Mouse (Mus musculus) limb, embryonic 11.5 days (tissue): ENCODE measurements at regions not wholly inside any gene's neighbourhood (a gene's known extent, or its start where the extent isn't known, plus 50 kb on each side); places are given as distances from the start of the nearest gene placed in this dataset.

Source experiments
- ATAC-seq: fragments of 200-750 bp; cut with Nextera tagmentation; 2 replicates; pipeline ENCODE4 v1.8.0; 2017; ENCODE audit warnings: low read depth; ENCODE audit not compliant: insufficient number of reproducible peaks, low FRiP score, low TSS enrichment
- DNase-seq: peaks from one replicate; pipeline ENCODE4 v3.0.0-alpha.2; 2015; ENCODE audit warnings: low spot score
- H3K27ac ChIP-seq: fragments of 300-500 bp; sonication (generic); replicated peaks from 2 replicates; pipeline ENCODE4 v1.5.1; 2014; ENCODE audit warnings: low read depth, mild to moderate bottlenecking, low read length
- H3K27me3 ChIP-seq: fragments of 300-500 bp; sonication (generic); 2 replicates; pipeline ENCODE4 v1.6.1; 2014; ENCODE audit warnings: mild to moderate bottlenecking, low read length, mixed read lengths; ENCODE audit not compliant: control insufficient read depth, insufficient read depth
- H3K36me3 ChIP-seq: fragments of 300-500 bp; sonication (generic); 2 replicates; pipeline ENCODE4 v1.6.1; 2014; ENCODE audit warnings: mild to moderate bottlenecking, low read length, moderate library complexity, mixed read lengths; ENCODE audit not compliant: control insufficient read depth, insufficient read depth
- H3K4me1 ChIP-seq: fragments of 300-500 bp; sonication (generic); 2 replicates; pipeline ENCODE4 v1.6.1; 2014; ENCODE audit warnings: low read length, mixed read lengths; ENCODE audit not compliant: control insufficient read depth, insufficient read depth
- H3K4me2 ChIP-seq: fragments of 300-500 bp; sonication (generic); 2 replicates; pipeline ENCODE4 v1.6.1; 2014; ENCODE audit warnings: low read depth, mild to moderate bottlenecking, moderate library complexity; ENCODE audit not compliant: severe bottlenecking
- H3K4me3 ChIP-seq: fragments of 300-500 bp; sonication (generic); 2 replicates; pipeline ENCODE4 v1.5.1; 2014; ENCODE audit warnings: low read depth, low read length
- H3K9ac ChIP-seq: fragments of 300-500 bp; sonication (generic); 2 replicates; pipeline ENCODE4 v1.6.1; 2014; ENCODE audit warnings: mild to moderate bottlenecking, low read length
- H3K9me3 ChIP-seq: fragments of 300-500 bp; sonication (generic); 2 replicates; pipeline ENCODE4 v1.6.1; 2016; ENCODE audit warnings: low read length; ENCODE audit not compliant: control insufficient read depth
- WGBS: fragments of 180-500 bp; shearing (Covaris S2); extraction: QIAGEN DNeasy Blood & Tissue Kit; methylation state at CpG from one replicate; pipeline ENCODE4 v1.1.7; 2014; 5-methylcytosine and 5-hydroxymethylcytosine counted together

DNA sequence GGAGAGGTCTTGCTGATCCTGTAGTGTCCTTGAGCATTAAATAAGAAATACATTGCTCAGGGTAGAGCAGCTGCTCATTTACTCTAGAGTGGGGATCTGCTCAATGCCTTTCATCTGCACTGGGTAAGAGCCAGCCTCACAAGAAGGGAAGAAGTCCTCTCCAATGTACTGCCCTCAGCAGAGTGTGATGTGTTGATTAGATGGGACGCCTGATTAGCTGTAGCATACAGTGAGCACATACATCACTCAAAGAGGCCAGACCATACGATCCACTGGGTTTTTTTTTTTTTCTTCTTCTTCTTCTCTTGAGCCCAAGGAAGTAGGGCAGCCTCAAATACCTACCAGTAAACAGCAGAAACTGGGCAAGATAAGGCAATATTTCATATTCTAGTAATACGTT is 140.7 kb downstream of the Ube2e3 start:
- DNase-seq = no peak
- H3K27ac ChIP-seq = no peak overlapping the region
- H3K9ac ChIP-seq = no peak overlapping the region
- no peak overlapping the region for H3K4me3 ChIP-seq
- H3K27me3 ChIP-seq = no peaks in the 10 kb centered on the region
- H3K4me1 ChIP-seq = no peaks in the 10 kb centered on the region
- no peaks in the 10 kb centered on the region for H3K36me3 ChIP-seq
- WGBS = 81% methylated on average over 3 of the region's 3 CpGs
- ATAC-seq = no peak
- no peak overlapping the region for H3K4me2 ChIP-seq
- no peaks in the 10 kb centered on the region for H3K9me3 ChIP-seq

DNA sequence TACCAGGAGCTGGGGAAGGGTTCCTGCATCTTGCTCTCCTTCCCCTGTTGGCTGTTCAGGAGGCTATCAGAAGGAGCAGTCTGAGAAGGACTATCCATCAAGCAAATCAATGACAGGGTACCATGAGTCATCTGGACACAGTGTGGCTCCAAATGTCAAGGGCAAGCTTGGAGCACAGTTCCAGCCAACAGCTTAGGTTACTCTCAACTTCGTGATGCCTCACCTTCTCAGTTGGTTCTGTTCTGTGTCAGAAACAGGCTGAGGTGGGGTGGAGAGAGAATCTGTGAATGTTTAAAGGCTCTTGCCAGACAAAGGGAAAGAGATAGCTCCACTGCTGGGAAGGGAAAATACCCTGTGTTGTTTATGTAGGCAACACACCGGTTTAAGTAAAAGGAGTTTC is 141.9 kb downstream of the Ube2e3 start:
- H3K9me3 ChIP-seq = no peaks in the 10 kb centered on the region
- 52% methylated on average over 2 of the region's 2 CpGs for WGBS
- DNase-seq (no peak), ATAC-seq (no peak)
- H3K4me2 ChIP-seq = no peak overlapping the region
- H3K4me1 ChIP-seq = no peaks in the 10 kb centered on the region
- H3K9ac ChIP-seq = no peak overlapping the region
- no peaks in the 10 kb centered on the region for H3K27me3 ChIP-seq
- H3K27ac ChIP-seq = no peak overlapping the region
- no peaks in the 10 kb centered on the region for H3K36me3 ChIP-seq
- H3K4me3 ChIP-seq = no peak overlapping the region

DNA sequence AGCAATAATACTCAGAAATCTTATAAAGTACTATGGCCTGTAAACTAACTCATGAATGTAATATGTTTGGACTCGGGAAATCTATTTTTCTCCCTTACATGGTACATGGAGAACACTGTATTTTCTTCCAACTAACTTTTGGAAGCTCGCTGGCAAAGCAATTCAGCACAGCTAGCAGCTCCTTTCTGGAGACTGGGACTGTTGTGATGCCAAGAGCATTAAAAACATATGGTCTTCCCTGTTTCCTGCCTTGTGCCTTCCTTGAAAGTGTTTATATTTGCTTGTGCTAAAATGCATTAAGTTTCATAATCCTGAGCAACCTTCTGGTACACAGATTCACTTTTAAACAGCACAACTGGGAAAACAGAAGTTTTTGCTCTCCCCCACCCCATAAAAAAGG is 142.3 kb downstream of the Ube2e3 start:
- no peak for ATAC-seq
- Histone ChIP-seq H3K4me2 (no peak overlapping the region), H3K4me3 (no peak overlapping the region), H3K27me3 (no peaks in the 10 kb centered on the region), H3K9ac (no peak overlapping the region), H3K27ac (no peak overlapping the region), H3K36me3 (no peaks in the 10 kb centered on the region), H3K4me1 (no peaks in the 10 kb centered on the region), H3K9me3 (no peaks in the 10 kb centered on the region)
- 52% methylated on average over 2 of the region's 2 CpGs for WGBS
- no peak for DNase-seq

DNA sequence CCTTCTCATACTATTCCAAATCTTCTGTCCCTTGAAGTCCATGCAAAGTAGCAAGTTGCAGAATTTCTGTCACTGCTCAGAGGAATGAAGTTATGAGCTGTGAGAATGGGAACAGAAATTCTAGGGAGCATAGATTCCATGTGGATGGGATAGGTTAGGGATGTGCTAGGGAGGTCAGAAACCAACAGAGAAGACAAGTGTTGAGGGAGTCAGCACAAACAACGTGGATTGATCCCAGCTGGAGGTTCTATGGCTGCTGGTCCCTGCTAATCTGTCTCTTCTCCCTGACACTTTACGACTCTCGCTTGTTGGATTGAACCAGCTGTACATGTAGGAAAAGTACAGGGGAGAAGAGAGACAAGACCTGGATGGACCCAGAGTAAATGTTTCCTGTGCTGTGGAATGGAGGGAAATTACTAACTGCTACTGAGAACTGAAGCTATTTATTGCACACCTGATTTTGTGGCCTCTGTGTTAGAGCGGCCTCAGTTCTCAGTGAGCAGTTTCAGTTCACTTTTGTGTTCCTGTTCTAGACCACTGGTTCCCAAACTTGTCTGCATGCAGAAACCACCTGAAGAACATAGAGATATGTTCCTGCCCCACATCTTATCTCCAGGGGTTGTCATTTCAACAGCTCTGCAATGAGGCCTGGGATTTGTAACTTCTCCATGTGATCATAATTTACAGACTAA is 151.0 kb downstream of the Ube2e3 start:
- 59% methylated on average over 4 of the region's 4 CpGs for WGBS
- DNase-seq (no peak), ATAC-seq (no peak)
- Histone ChIP-seq H3K4me1 (no peaks in the 10 kb centered on the region), H3K9ac (no peak overlapping the region), H3K9me3 (no peaks in the 10 kb centered on the region), H3K4me2 (no peak overlapping the region), H3K27me3 (no peaks in the 10 kb centered on the region), H3K36me3 (no peaks in the 10 kb centered on the region), H3K27ac (no peak overlapping the region), H3K4me3 (no peak overlapping the region)

DNA sequence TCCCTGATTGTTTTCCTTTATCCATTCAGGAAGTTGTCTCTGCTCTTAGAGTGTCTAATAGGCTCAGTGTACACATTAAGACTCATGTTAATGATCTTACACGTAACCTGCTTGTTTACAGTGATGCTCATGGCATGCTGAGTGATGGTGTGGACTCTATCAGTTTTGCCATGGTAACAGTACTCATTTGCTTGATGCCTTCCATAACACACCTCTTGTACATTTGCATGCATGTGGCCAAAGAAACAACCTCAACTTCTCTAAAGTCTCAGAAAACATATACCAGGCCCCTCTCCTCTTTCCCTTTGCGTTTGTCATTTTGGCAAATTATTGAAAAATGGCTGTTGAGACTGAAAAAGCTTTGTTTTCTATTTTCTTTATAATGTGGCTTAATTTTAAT is 155.0 kb downstream of the Ube2e3 start:
- Histone ChIP-seq H3K9ac (no peak overlapping the region), H3K27me3 (no peaks in the 10 kb centered on the region), H3K4me1 (no peaks in the 10 kb centered on the region), H3K27ac (no peak overlapping the region), H3K36me3 (no peaks in the 10 kb centered on the region), H3K4me3 (no peak overlapping the region), H3K4me2 (no peak overlapping the region), H3K9me3 (no peaks in the 10 kb centered on the region)
- ATAC-seq (no peak), DNase-seq (no peak)
- 91% methylated on average over 2 of the region's 2 CpGs for WGBS

DNA sequence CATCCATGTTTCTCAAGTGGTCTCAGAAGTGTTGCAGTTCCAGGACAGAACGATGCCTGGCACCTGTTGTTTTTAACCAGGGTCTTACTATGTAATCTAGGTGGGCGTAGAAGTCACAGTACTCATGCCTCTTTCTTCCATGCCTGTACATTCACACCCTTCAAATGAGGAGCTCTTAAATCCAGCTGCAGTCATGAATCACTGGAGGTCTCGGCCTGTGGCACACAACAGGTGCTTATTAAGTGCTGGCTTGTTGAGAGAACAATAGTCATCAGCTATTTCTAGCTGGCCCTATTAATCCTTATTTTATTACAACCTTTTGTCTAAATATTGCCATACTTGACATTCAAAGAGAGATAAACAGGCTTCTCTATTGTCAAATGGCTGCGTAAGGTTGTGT is 157.8 kb downstream of the Ube2e3 start:
- 66% methylated on average over 4 of the region's 4 CpGs for WGBS
- Histone ChIP-seq H3K9me3 (no peaks in the 10 kb centered on the region), H3K27me3 (no peaks in the 10 kb centered on the region), H3K27ac (no peak overlapping the region), H3K4me2 (no peak overlapping the region), H3K9ac (no peak overlapping the region), H3K4me1 (no peaks in the 10 kb centered on the region), H3K4me3 (no peak overlapping the region), H3K36me3 (no peaks in the 10 kb centered on the region)
- ATAC-seq = no peak
- DNase-seq = no peak

DNA sequence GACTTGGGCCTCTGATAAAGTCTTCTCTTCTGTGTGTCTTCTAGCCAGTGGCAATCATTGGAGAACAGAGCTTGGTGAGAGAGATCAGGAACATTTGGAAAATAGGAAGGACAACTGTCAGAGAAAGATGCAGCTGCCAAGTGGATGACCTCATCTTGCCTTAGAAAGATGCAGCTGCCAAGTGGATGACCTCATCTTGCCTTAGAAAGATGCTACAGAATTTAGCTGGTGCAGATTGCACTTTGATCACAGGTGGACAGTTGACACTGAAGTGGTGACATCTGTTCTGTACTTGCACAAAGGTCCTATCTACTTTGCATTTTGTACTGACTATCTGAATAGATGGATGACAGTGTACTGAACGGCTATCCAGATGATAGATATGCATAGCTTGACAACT is 163.1 kb downstream of the Ube2e3 start:
- no peaks in the 10 kb centered on the region for H3K27me3 ChIP-seq
- no peak for ATAC-seq
- 86% methylated on average over 1 of the region's 1 CpGs for WGBS
- no peak overlapping the region for H3K4me2 ChIP-seq
- H3K27ac ChIP-seq = no peak overlapping the region
- no peaks in the 10 kb centered on the region for H3K36me3 ChIP-seq
- H3K9ac ChIP-seq = no peak overlapping the region
- no peak overlapping the region for H3K4me3 ChIP-seq
- H3K9me3 ChIP-seq = no peaks in the 10 kb centered on the region
- no peak for DNase-seq
- no peaks in the 10 kb centered on the region for H3K4me1 ChIP-seq

DNA sequence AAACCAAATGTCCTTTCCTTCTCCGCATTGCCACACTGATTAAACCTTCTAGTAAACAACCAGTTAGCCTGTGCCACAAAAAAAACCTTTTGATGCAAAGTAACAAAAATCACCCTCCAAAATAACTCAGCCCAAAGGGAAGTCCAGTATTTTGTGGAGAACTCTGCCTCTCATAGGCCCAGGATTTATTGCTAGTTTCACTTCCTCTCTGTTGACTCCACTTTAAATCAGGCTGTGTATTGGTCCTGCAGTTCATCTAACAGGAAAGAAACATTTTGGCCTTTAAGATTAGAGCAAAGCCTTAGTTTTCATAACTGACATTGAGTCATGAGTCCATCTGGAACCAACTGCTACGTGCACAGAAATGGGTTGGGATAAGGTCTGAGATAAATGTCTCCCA is 168.4 kb downstream of the Ube2e3 start:
- Histone ChIP-seq H3K9ac (no peak overlapping the region), H3K27ac (no peak overlapping the region), H3K27me3 (no peaks in the 10 kb centered on the region), H3K9me3 (no peaks in the 10 kb centered on the region), H3K4me3 (no peak overlapping the region), H3K4me2 (no peak overlapping the region), H3K4me1 (no peaks in the 10 kb centered on the region), H3K36me3 (no peaks in the 10 kb centered on the region)
- DNase-seq (no peak), ATAC-seq (no peak)
- WGBS = 79% methylated on average over 2 of the region's 2 CpGs

DNA sequence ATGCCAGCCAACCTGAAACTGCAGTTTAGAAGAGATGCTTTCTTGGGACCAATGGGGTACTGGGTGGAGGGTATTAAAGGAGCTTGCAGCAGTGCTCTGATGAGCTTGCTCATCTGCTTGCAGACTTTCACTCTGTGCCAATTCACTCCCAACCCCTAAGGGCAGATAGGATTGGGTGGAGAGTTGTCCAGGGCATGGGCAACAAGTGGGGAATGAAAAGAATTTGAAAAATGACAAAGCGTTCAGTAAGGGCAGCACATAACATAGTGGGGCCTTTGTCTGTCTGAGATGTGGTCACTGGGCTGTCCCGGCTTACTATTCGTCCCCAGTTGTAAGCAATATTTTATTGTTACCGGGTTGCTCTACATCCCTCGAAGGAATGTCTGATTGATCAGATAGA is 170.7 kb downstream of the Ube2e3 start:
- Histone ChIP-seq H3K4me1 (no peaks in the 10 kb centered on the region), H3K4me3 (no peak overlapping the region), H3K9me3 (no peaks in the 10 kb centered on the region), H3K9ac (no peak overlapping the region), H3K27ac (no peak overlapping the region), H3K4me2 (no peak overlapping the region), H3K27me3 (no peaks in the 10 kb centered on the region), H3K36me3 (no peaks in the 10 kb centered on the region)
- ATAC-seq (no peak), DNase-seq (no peak)
- WGBS = 72% methylated on average over 5 of the region's 5 CpGs
